Mouse (Mus musculus) intestine, postnatal 0 days (tissue): ENCODE results near the gene Klhl10. TPM values are rescaled to one million over a fixed set of nuclear protein-coding genes. Genes with fewer than 3 reads are reported as not detected.
A peak's percentile ranks its signal among the peaks of the same experiment; 100 is the strongest.

Experiments used
- ATAC-seq: fragments of 200-750 bp; cut with Nextera tagmentation; 2 replicates; pipeline ENCODE4 v1.8.0; 2017; ENCODE audit warnings: mild to moderate bottlenecking, moderate TSS enrichment, moderate library complexity
- H3K27ac ChIP-seq: fragments of 300-500 bp; sonication (generic); 2 replicates; pipeline ENCODE4 v1.5.1; 2014; ENCODE audit warnings: mild to moderate bottlenecking, low read depth, low read length, moderate library complexity
- H3K27me3 ChIP-seq: fragments of 300-500 bp; sonication (generic); replicated peaks from 2 replicates; pipeline ENCODE4 v1.6.1; 2014; ENCODE audit warnings: low read length, mixed read lengths; ENCODE audit not compliant: control insufficient read depth, insufficient read depth
- H3K36me3 ChIP-seq: fragments of 300-500 bp; sonication (generic); 2 replicates; pipeline ENCODE4 v1.6.1; 2014; ENCODE audit warnings: mild to moderate bottlenecking, moderate library complexity; ENCODE audit not compliant: control insufficient read depth, insufficient read depth
- H3K4me1 ChIP-seq: fragments of 300-500 bp; sonication (generic); replicated peaks from 2 replicates; pipeline ENCODE4 v1.6.1; 2014; ENCODE audit warnings: antibody characterized with exemption, low read length, mixed read lengths; ENCODE audit not compliant: control insufficient read depth, insufficient read depth
- H3K4me2 ChIP-seq: fragments of 300-500 bp; sonication (generic); replicated peaks from 2 replicates; pipeline ENCODE4 v1.6.1; 2014; ENCODE audit warnings: low read depth, mild to moderate bottlenecking, moderate library complexity
- H3K4me3 ChIP-seq: fragments of 300-500 bp; sonication (generic); 2 replicates; pipeline ENCODE4 v1.5.1; 2014; ENCODE audit warnings: low read depth, low read length
- H3K9ac ChIP-seq: fragments of 300-500 bp; sonication (generic); 2 replicates; pipeline ENCODE4 v1.6.1; 2014; ENCODE audit warnings: mild to moderate bottlenecking, low read depth, low read length
- H3K9me3 ChIP-seq: fragments of 300-500 bp; sonication (generic); 2 replicates; pipeline ENCODE4 v1.6.1; 2016; ENCODE audit warnings: mixed run types; ENCODE audit not compliant: control insufficient read depth
- CTCF ChIP-seq: sonication (generic); IDR thresholded peaks from 2 replicates; pipeline ENCODE4 v1.5.1; 2016; ENCODE audit warnings: low read depth, mild to moderate bottlenecking, control low read depth, antibody characterized with exemption, moderate library complexity
- WGBS: fragments of 180-500 bp; shearing (Covaris S2); extraction: QIAGEN DNeasy Blood & Tissue Kit; methylation state at CpG from one replicate; pipeline ENCODE4 v1.1.7; 2014; 5-methylcytosine and 5-hydroxymethylcytosine counted together
- polyA plus RNA-seq: library from polyadenylated mRNA; unstranded; fragments of >200 nt; fragmentation: Nextera tagmentation; extraction: Ambion mirVana; gene quantifications from 2 replicates; pipeline ENCODE4 v1.2.1, GENCODE M21; 2015

Klhl10 gene
- polyA plus RNA-seq, 1 experiment from 2014 or later: 0.13 TPM

DNA sequence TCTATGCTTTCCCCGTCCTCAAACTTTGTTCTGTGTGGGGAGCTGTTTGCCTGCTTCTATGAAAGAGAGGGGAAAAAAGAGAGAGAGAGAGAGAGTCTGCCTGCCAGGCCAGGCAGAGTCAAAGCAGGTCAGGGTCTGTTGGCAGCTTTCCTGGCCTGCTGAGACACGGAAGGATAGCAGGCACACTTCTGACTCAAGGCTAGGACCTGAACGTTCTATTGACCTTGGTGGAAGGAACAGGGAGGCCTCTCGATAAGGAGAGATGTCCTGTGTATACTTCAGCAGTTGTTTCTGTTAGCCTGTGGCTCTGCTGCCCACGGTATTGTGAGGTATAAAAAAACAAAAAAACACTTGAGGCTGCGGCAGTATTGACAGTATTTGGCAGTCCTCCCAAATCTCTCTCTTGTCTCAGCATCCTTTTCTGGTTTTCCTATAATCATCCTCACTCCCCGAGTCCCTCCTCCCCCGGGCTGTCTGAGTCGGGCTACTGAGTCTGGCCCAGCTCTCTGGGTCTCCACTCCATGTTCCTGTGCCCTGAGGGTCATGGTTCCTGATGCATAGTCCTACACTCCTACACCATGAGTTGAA, 13.0 kb upstream of the Klhl10 start:
- TF ChIP-seq CTCF: no peak
- 56% methylated on average over 9 of the region's 9 CpGs for WGBS
- Histone ChIP-seq H3K9me3 (no peaks in the 10 kb centered on the region), H3K9ac (no peak overlapping the region), H3K36me3 (no peaks in the 10 kb centered on the region; the same call in 1 of the 2 replicates), H3K4me2 (no peak overlapping the region), H3K27ac (no peak overlapping the region), H3K4me3 (no peak overlapping the region), H3K27me3 (no peaks in the 10 kb centered on the region), H3K4me1 (no peaks in the 10 kb centered on the region)
- no peak for ATAC-seq

DNA sequence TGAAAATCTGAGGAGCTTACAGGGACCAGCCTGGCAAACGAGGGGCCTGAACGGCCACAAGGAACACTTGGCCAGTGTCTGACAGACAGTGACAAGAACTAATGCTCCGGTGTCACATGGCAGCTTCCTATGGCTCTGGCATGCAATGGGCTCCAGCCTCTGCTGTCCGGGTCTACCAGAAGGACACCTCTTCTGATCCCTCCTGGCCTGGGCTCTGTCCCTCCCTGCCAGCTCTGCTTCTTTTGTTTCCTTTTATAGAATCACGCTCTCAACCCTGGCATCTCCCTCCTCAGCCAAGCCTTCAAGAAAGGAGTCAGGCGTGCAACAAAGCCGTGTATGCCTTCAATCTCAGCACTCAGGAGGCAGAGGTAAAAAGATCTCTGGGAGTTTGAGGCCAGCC, 11.7 kb upstream of the Klhl10 start:
- 85% methylated on average over 7 of the region's 7 CpGs for WGBS
- Histone ChIP-seq H3K36me3 (no peaks in the 10 kb centered on the region; the same call in 1 of the 2 replicates), H3K27me3 (no peaks in the 10 kb centered on the region), H3K4me2 (no peak overlapping the region), H3K9ac (no peak overlapping the region), H3K4me1 (no peaks in the 10 kb centered on the region), H3K9me3 (no peaks in the 10 kb centered on the region), H3K4me3 (no peak overlapping the region), H3K27ac (no peak overlapping the region)
- TF ChIP-seq CTCF: no peak
- ATAC-seq: no peak

DNA sequence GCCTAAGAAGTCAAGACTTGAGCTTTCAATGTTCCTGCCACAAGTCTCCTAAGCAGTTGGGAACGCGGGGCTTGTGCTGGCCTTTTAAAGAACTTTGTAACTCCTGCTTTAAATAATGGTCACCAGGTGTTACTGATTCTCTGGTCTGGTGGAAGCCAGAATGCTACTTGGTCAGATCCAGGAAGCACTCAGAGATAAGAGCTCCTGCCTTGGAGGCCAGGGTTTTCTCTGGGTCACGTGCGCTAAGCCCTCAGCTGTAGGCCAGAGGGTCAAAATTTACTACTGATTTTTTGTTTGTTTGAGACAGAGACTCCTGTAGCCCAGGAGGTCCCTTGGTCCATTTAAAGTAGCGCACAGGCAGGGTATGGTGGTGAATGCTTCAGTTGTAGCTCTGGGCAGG, 9.7 kb upstream of the Klhl10 start:
- no peaks in the 10 kb centered on the region for H3K27me3 ChIP-seq
- no peaks in the 10 kb centered on the region for H3K4me1 ChIP-seq
- H3K36me3 ChIP-seq: peaks cover 5% of the 10 kb centered on the region; the same call in 1 of the 2 replicates
- no peak for TF ChIP-seq CTCF
- 79% methylated on average over 5 of the region's 5 CpGs for WGBS
- H3K27ac ChIP-seq: no peak overlapping the region
- ATAC-seq: no peak
- no peak overlapping the region for H3K4me3 ChIP-seq
- H3K9me3 ChIP-seq: no peaks in the 10 kb centered on the region
- no peak overlapping the region for H3K9ac ChIP-seq
- H3K4me2 ChIP-seq: no peak overlapping the region

DNA sequence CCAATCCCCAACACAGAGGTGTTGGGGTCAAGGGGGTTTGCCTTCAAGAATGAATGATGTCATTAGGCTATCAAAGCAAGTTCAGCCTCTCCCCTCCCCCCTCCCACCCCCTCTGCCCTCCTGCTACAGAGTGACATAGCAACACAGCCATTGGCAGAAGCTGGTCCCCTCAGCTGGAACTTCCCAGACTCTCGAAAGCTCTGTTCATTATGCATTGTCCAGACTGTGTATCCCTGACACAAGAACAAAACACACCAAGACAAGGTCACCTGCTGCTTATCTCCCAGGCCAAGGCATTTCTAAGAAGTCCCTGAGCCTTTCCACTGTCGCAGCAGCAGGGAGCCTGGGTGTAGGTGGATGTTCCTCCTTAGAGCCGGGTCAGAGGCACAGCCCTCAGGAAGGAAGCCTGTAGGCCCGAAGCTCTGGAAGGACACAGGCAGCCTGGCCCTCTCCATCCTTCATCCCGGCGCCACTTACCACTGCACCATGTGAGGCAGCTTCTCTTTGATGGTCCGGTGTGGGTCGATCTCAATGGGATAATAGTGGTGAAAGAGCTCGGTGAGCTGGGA, 6.0 kb upstream of the Klhl10 start:
- WGBS: 84% methylated on average over 9 of the region's 9 CpGs
- Histone ChIP-seq H3K9me3 (no peaks in the 10 kb centered on the region), H3K4me1 (0 out of 2 replicates have a peak, but pooled peaks cover 6% of the 10 kb centered on the region), H3K27ac (no peak overlapping the region), H3K27me3 (no peaks in the 10 kb centered on the region), H3K9ac (no peak overlapping the region), H3K36me3 (peaks cover 7% of the 10 kb centered on the region; the same call in 1 of the 2 replicates), H3K4me3 (no peak overlapping the region), H3K4me2 (no peak overlapping the region)
- no peak for TF ChIP-seq CTCF
- no peak for ATAC-seq

DNA sequence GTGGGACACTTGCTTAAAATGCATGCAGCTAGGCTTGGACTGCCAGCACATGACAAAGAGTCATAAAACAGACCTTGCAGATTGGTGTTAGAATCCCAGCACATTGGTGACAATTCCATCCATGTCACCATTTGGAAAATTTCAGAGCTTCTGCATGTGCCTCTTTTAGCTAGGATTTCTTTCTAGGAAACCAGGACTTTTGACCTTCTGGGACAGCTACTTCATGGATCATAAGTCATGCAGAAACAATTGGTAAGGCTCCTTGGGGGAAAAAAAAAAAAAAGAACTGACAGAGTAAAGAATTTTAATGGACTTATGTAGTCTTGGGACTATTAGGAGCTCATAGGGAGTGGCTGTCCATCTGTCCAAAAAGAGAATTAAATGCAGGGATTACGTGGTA, 3.8 kb upstream of the Klhl10 start:
- 85% methylated on average over 1 of the region's 1 CpGs for WGBS
- no peak overlapping the region for H3K27ac ChIP-seq
- no peak for ATAC-seq
- 0 out of 2 replicates have a peak, but pooled peaks cover 6% of the 10 kb centered on the region for H3K4me1 ChIP-seq
- H3K9me3 ChIP-seq: no peaks in the 10 kb centered on the region
- no peak for TF ChIP-seq CTCF
- H3K9ac ChIP-seq: no peak overlapping the region
- no peak overlapping the region for H3K4me3 ChIP-seq
- peaks cover 7% of the 10 kb centered on the region; the same call in 1 of the 2 replicates for H3K36me3 ChIP-seq
- H3K4me2 ChIP-seq: no peak overlapping the region
- no peaks in the 10 kb centered on the region for H3K27me3 ChIP-seq

DNA sequence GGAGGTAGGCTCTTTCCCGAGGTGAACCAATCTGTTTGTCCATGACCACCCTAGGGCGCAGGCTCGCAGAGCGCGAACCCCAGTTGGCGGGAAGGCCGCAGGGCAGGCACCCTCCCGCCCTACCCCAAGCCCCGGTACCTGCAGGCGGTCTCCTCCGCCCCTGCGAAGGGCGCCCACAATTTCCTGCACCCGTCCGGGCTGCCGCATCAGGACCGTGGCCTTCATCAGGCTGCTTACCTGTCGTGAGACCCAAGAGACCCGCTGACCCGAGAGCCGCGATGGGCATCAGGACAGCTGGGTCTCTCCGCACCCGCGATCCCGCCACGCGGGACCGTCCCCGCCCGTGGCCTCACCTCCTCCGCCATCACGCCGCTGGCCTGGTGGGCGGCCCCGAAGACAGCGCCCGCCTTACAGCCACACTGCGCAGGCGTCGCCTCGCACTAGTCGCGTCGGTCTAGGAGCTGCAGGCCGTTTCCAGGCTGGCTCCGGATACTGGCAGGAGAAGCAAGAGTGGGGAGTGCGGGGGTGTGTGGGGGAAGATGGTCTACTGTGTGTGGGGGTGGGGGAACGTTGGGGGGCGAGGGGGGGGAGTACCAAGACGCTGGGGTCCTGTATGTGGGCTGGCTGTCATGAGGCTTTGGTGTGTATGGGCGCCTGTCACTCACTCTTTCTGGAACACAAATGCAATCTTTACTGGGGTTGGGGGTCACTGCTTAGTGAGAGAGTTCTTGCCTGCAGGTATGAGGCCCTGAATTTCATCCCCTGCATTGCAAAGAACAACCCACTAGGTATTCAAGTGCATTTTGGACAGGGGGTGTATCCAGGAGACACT, 810 bp upstream of the Klhl10 start:
- H3K4me1 ChIP-seq: 0 out of 2 replicates have a peak, but pooled peaks cover 6% of the 10 kb centered on the region
- H3K27ac ChIP-seq: no peak overlapping the region
- H3K4me2 ChIP-seq: peak overlapping the region; percentile 98
- no peak for TF ChIP-seq CTCF
- peak; percentile 85 for ATAC-seq
- peak overlapping the region; percentile 61 for H3K4me3 ChIP-seq
- H3K27me3 ChIP-seq: no peaks in the 10 kb centered on the region
- WGBS: 1% methylated on average over 52 of the region's 52 CpGs
- peaks cover 5% of the 10 kb centered on the region; the same call in 1 of the 2 replicates for H3K36me3 ChIP-seq
- peak overlapping the region; percentile 71 for H3K9ac ChIP-seq
- no peaks in the 10 kb centered on the region for H3K9me3 ChIP-seq
